Mouse (Mus musculus) activated CD4-positive, CD25-positive, alpha-beta regulatory T cell, adult 9 weeks (primary cell): ENCODE data around the gene Olfr917. TPM values are rescaled to one million over a fixed set of nuclear protein-coding genes. Genes with fewer than 3 reads are reported as not detected.

Experiments
- polyA plus RNA-seq: library from polyadenylated mRNA; unstranded; fragments of 100-300 nt; shearing (Covaris generic); gene quantifications from one replicate; pipeline ENCODE4 v1.2.1, GENCODE M21; 2017

Gene Olfr917
- polyA plus RNA-seq = not detected

DNA sequence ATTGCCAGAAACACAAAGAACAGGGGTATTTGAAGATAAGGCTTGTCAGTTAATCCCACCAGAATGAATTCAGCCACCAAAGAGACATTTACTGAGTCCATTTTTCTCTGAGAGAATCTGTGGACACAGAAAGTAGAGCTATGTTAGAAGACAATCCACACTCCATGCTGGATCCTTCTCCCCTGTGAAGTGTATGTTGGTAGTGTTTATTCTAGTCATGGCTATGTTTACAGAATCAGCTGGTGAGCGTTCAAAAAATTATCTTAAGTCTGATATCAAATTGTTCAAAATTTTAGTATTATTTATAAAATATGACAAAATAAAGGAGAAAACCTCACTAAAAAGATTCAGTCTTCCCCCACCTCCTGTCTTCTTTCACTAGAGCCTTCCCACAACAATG is at the start of gene Olfr917:
TSS of gene Olfr917 (minus strand) at position 101 of the 400 bp plus-strand sequence.

DNA sequence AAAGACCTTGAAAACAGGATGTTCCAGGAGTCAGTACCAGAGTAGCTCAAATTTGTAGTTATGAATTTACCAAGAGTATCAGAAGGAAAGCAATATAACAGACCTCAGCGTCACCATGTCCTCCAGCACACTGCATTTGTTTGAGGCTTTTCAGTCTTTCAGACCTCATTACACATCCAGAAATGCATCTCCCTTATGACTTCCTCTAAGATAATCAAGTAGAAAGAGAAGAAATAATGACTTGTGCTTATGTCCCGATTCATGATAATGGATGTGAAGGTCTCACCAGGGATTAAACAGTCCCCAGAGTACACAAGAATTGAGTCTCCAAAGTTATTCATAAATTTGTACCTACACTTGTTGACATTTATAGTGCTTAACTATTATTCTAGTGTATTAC is 8.9 kb upstream of the Olfr917 start, which contains the start of gene Olfr918:
TSS of gene Olfr918 (minus strand) at position 101 of the 400 bp plus-strand sequence.

DNA sequence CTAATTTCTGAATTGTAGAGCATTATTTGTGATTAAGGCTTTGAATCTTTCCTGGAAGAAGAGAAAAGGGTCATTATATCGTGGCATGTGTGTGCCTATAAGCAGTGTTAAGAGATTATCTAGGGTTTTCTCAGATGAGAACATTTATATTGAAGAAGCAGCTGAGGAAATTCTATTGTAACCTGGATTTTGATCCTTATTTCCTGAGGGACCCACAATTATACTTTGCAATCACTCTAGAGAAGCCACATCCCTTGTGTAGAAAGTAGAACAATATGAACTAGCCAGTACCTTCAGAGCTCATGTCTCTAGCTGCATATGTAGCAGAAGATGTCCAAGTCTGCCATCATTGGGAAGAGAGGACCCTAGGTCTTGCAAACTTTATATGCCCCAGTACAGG is 5.9 kb downstream of the Olfr917 start, which contains the start of gene Olfr916:
TSS of gene Olfr916 (minus strand) at position 101 of the 400 bp plus-strand sequence.

Other genes with a start within 250 kb of the Olfr917 start
- gene Olfr901, start 236.4 kb downstream of the Olfr917 start, polyA plus RNA-seq = 0.10 TPM
- gene Olfr902, start 218.2 kb downstream of the Olfr917 start, polyA plus RNA-seq = not detected
- not detected for gene Olfr904, start 202.7 kb downstream of the Olfr917 start, polyA plus RNA-seq
- gene Olfr905, start 194.7 kb downstream of the Olfr917 start, polyA plus RNA-seq = not detected
- not detected for gene Olfr906, start 178.8 kb downstream of the Olfr917 start, polyA plus RNA-seq
- gene Olfr907, start 170.0 kb downstream of the Olfr917 start, polyA plus RNA-seq = not detected
- gene Olfr911-ps1, start 144.3 kb downstream of the Olfr917 start, polyA plus RNA-seq = not detected
- gene Olfr910, start 128.0 kb downstream of the Olfr917 start, polyA plus RNA-seq = not detected
- 0.05 TPM for gene Olfr912, start 85.7 kb downstream of the Olfr917 start, polyA plus RNA-seq
- gene Olfr913, start 73.1 kb downstream of the Olfr917 start, polyA plus RNA-seq = not detected
- gene Olfr914, start 60.7 kb downstream of the Olfr917 start, polyA plus RNA-seq = not detected
- gene Olfr916, start 6.0 kb downstream of the Olfr917 start, polyA plus RNA-seq = not detected
- not detected for gene Olfr918, start 8.8 kb upstream of the Olfr917 start, polyA plus RNA-seq
- gene Olfr919, start 37.8 kb upstream of the Olfr917 start, polyA plus RNA-seq = not detected
- gene Vwa5a, start 52.4 kb upstream of the Olfr917 start, polyA plus RNA-seq = 61.8 TPM
- not detected for gene Olfr920, start 86.5 kb upstream of the Olfr917 start, polyA plus RNA-seq
- gene Olfr921, start 107.2 kb upstream of the Olfr917 start, polyA plus RNA-seq = not detected
- gene Olfr922, start 148.8 kb upstream of the Olfr917 start, polyA plus RNA-seq = not detected
- gene Olfr923, start 160.7 kb upstream of the Olfr917 start, polyA plus RNA-seq = not detected
- gene Olfr924, start 178.6 kb upstream of the Olfr917 start, polyA plus RNA-seq = not detected
- not detected for gene Olfr26, start 189.2 kb upstream of the Olfr917 start, polyA plus RNA-seq
- gene Olfr926, start 211.3 kb upstream of the Olfr917 start, polyA plus RNA-seq = not detected